Mouse (Mus musculus) embryonic facial prominence, embryonic 12.5 days (tissue): ENCODE data around the gene Enthd1. TPM values are rescaled to one million over a fixed set of nuclear protein-coding genes. Genes with fewer than 3 reads are reported as not detected.
"Not testable (repeated sequence)": the region's sequence is repeated elsewhere in the genome, so short reads cannot be mapped to it uniquely, and the experiment has no call there.

Experiments
- ATAC-seq: fragments of 200-750 bp; cut with Nextera tagmentation; 2 replicates; pipeline ENCODE4 v1.8.0; 2017; ENCODE audit not compliant: insufficient number of reproducible peaks, insufficient read depth, low FRiP score, low TSS enrichment
- H3K27ac ChIP-seq: fragments of 300-500 bp; sonication (generic); 2 replicates; pipeline ENCODE4 v1.5.1; 2016; ENCODE audit warnings: mild to moderate bottlenecking
- H3K27me3 ChIP-seq: fragments of 300-500 bp; sonication (generic); 2 replicates; pipeline ENCODE4 v1.6.1; 2016; ENCODE audit warnings: mild to moderate bottlenecking, moderate library complexity
- H3K36me3 ChIP-seq: fragments of 300-500 bp; sonication (generic); 2 replicates; pipeline ENCODE4 v1.6.1; 2016; ENCODE audit warnings: mild to moderate bottlenecking
- H3K4me1 ChIP-seq: fragments of 300-500 bp; sonication (generic); 2 replicates; pipeline ENCODE4 v1.6.1; 2016
- H3K4me2 ChIP-seq: fragments of 300-500 bp; sonication (generic); replicated peaks from 2 replicates; pipeline ENCODE4 v1.6.1; 2016; ENCODE audit warnings: mild to moderate bottlenecking, moderate library complexity
- H3K4me3 ChIP-seq: fragments of 300-500 bp; sonication (generic); 2 replicates; pipeline ENCODE4 v1.5.1; 2016; ENCODE audit warnings: mild to moderate bottlenecking
- H3K9ac ChIP-seq: fragments of 300-500 bp; sonication (generic); 2 replicates; pipeline ENCODE4 v1.6.1; 2016; ENCODE audit warnings: mild to moderate bottlenecking, moderate library complexity
- H3K9me3 ChIP-seq: fragments of 300-500 bp; sonication (generic); 2 replicates; pipeline ENCODE4 v1.6.1; 2016; ENCODE audit warnings: mild to moderate bottlenecking, moderate library complexity
- WGBS: fragments of 180-500 bp; shearing (Covaris S2); methylation state at CpG from one replicate; pipeline ENCODE4 v1.1.7; 2016; 5-methylcytosine and 5-hydroxymethylcytosine counted together
- polyA plus RNA-seq: library from polyadenylated mRNA; unstranded; fragments of >200 nt; fragmentation: Nextera tagmentation; extraction: Ambion mirVana; gene quantifications from 2 replicates; pipeline ENCODE4 v1.2.1, GENCODE M21; 2016

The Enthd1 gene
- polyA plus RNA-seq, 1 experiment from 2014 or later, result not detected

DNA sequence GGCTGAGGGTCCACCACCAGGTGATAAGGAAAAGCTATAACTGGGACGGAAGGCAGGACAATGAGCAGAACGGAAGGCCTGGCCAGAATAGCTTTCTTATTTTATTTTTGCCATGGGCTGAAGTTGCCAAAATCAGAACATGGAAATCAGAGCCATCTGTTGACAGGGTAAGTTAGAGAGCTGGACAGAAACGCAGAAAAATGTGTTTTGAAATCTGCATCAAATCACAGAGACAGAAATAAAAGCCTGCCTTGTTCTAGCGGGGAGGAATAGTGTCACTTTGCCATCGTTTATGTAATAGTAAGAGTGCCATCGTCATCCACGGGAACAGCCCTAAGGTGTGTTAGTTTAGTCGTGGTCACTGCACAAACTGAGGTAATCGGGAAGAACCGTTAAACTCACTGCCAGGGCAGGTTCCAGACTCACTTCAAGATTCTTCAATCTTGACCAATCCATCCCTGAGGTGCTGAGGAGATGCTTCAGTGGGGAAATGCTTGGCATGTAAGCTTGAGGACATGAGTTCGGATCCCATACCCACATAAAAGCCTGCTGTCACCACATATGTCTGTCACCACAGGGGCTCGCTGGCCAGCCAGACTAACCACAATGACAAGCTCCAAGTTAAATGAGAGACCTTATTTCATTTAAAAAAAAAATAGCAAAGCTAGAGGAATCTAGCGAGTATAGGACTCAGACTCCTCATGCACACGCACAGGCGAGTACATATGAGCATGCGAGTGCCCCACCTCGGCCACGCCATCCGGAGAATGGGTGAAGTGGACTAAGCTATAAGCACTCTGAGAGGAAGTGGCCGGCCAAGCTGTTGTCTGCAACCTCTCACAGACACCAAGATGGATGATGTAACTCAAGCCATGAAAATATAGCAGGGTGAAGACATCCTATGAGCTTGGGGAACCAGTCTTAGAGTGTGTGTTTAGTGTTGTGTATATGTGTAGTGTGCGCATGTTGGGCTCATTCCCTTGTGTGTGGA is 63.6 kb downstream of the Enthd1 start:
- no peaks in the 10 kb centered on the region for H3K27me3 ChIP-seq
- H3K9me3 ChIP-seq, result no peaks in the 10 kb centered on the region
- no peak overlapping the region for H3K4me2 ChIP-seq
- H3K9ac ChIP-seq, result no peak overlapping the region
- 0 out of 2 replicates have a peak, but pooled peaks cover 3% of the 10 kb centered on the region for H3K4me1 ChIP-seq
- ATAC-seq, result no peak
- H3K36me3 ChIP-seq, result no peaks in the 10 kb centered on the region
- H3K27ac ChIP-seq, result no peak overlapping the region
- 72% methylated on average over 21 of the region's 21 CpGs for WGBS
- no peak overlapping the region for H3K4me3 ChIP-seq

DNA sequence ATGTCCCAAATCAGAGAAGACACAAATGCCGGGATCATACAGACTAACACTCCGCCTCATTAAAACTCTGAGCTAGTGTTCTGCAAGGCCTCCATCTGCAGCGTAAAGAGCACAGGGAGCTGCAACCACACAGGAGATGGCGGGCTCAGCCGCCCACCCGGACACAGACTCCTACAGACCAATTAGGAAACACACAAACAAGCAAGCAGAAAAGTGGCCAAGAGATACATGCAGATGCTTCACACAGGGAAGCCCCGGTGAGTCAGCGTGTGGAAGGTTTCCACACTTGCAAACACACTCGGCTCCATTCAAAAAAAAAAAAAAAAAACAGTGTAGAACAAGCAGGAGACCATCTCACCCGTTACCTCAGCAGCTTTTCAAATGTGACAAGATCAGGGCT is 64.5 kb downstream of the Enthd1 start:
- 71% methylated on average over 10 of the region's 10 CpGs for WGBS
- Histone ChIP-seq H3K27ac (no peak overlapping the region), H3K4me3 (no peak overlapping the region), H3K27me3 (no peaks in the 10 kb centered on the region), H3K36me3 (no peaks in the 10 kb centered on the region), H3K4me2 (no peak overlapping the region), H3K4me1 (peaks cover 3% of the 10 kb centered on the region; the same call in 1 of the 2 replicates), H3K9me3 (no peaks in the 10 kb centered on the region), H3K9ac (no peak overlapping the region)
- ATAC-seq, result no peak

DNA sequence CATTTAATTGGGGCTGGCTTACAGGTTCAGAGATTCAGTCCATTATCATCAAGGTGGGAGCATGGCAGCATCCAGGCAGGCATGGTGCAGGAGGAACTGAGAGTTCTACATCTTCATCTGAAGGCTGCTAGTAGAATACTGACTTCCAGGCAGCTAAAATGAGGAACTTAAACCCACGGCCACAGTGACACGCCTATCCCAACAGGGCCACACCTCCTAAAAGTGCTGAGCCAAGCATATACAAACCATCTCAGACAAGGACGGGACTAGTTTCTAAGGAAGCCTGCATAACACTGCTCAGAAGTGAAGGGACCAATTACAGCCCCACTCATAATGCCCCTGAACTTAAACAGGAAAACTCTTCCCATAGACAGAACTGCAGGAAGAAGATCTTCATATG is 67.2 kb downstream of the Enthd1 start:
- H3K4me2 ChIP-seq, H3K27ac ChIP-seq, ATAC-seq, H3K9me3 ChIP-seq, H3K9ac ChIP-seq, H3K36me3 ChIP-seq, H3K27me3 ChIP-seq, H3K4me3 ChIP-seq, H3K4me1 ChIP-seq: not testable (repeated sequence)
- 78% methylated on average over 3 of the region's 3 CpGs for WGBS

DNA sequence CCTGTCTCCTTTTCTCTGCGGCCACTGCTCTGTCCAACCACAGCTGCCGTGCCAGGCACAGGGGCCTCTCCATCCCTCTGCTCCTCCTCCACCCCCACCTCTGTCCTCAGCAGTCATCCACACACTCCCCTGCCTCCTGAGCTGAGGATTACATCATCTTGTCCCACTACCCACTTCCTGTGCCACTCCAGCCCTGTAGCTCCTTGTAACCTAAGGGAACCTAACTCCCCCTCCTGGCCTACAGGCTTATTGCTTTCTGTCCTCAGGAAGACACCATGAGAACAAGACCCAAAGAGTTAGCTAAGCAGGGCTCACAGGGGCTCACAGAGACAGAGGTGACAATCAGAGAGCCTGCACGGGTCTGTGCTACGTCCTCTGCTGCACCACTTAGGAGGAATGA is 73.5 kb downstream of the Enthd1 start:
- ATAC-seq, result no peak
- H3K4me3 ChIP-seq, result no peak overlapping the region
- no peak overlapping the region for H3K4me2 ChIP-seq
- 80% methylated on average over 4 of the region's 4 CpGs for WGBS
- H3K9me3 ChIP-seq, result no peaks in the 10 kb centered on the region
- no peak overlapping the region for H3K27ac ChIP-seq
- H3K36me3 ChIP-seq, result no peaks in the 10 kb centered on the region
- H3K9ac ChIP-seq, result no peak overlapping the region
- 0 out of 2 replicates have a peak, but pooled peaks cover 6% of the 10 kb centered on the region for H3K27me3 ChIP-seq
- peaks cover 2% of the 10 kb centered on the region; the same call in 1 of the 2 replicates for H3K4me1 ChIP-seq

DNA sequence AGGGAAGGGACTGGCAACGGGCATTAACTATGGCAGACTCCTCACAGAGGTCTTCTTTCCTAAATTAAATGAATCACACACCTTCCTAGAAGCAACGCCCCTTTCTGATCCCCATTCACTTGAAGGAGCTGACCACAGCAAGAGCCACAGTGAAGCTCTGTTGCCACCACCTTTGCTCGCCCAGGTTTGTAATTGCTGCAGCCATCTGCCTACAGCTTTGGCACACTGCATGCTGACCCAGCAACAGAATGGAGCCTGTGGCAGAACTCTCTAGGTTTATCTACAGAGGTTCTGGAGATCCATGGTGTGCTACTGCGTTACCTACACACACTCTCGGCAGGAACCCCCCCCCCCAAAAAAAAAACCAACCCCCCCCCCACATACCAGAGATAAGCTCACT is 74.8 kb downstream of the Enthd1 start:
- 91% methylated on average over 5 of the region's 5 CpGs for WGBS
- Histone ChIP-seq H3K4me3 (no peak overlapping the region), H3K4me1 (peaks cover 5% of the 10 kb centered on the region; the same call in 1 of the 2 replicates), H3K4me2 (no peak overlapping the region), H3K9me3 (no peaks in the 10 kb centered on the region), H3K9ac (no peak overlapping the region), H3K27ac (no peak overlapping the region), H3K36me3 (no peaks in the 10 kb centered on the region), H3K27me3 (0 out of 2 replicates have a peak, but pooled peaks cover 6% of the 10 kb centered on the region)
- no peak for ATAC-seq

DNA sequence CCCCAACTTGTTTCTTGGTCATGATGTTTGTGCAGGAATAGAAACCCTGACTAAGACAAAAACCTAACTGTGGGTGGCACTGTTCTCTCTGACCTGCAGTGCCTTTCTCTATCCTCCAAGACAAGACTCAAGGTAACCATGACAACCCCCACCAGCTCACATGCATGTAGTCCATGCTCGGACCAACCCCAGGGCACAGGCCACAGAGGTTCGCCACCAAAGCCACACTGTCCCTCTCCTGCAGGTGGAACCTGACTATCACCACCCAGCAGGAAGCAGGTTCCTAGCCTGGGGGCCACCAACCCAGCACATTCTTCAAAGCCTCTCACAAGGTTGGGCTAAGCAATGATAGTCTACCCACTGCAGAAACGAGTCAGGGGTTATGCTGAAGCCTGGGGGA is 76.3 kb downstream of the Enthd1 start:
- Histone ChIP-seq H3K27ac (no peak overlapping the region), H3K36me3 (no peaks in the 10 kb centered on the region), H3K9ac (no peak overlapping the region), H3K4me3 (no peak overlapping the region), H3K27me3 (0 out of 2 replicates have a peak, but pooled peaks cover 6% of the 10 kb centered on the region), H3K9me3 (no peaks in the 10 kb centered on the region), H3K4me1 (peaks cover 12% of the 10 kb centered on the region; the same call in 1 of the 2 replicates), H3K4me2 (no peak overlapping the region)
- 71% methylated on average over 3 of the region's 3 CpGs for WGBS
- no peak for ATAC-seq

DNA sequence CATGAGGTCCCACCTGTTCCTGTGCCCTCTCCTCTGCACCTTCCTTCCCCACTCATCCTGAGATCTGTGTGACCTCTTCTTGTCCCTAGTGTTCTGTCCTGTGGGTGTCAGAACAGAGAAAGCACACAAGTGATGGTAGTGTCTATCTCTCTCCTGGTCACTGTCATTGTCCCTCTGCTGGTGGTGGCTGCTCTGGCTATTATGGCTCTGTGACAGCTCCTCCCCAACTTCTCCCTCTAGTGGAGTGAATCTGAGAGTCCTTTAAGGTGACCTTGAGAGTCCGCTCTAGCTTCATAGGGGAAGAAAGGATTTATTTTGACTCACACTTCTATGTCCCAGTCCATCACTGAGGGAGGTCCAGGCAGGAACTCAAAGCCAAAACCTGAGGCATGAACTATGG is 79.4 kb downstream of the Enthd1 start:
- H3K4me1 ChIP-seq, result peaks cover 11% of the 10 kb centered on the region; the same call in 1 of the 2 replicates
- no peak overlapping the region for H3K4me3 ChIP-seq
- ATAC-seq, result no peak
- no peak overlapping the region for H3K4me2 ChIP-seq
- no peaks in the 10 kb centered on the region for H3K27me3 ChIP-seq
- no peak overlapping the region for H3K27ac ChIP-seq
- no peaks in the 10 kb centered on the region for H3K9me3 ChIP-seq
- WGBS, result 100% methylated on average over 1 of the region's 1 CpGs
- H3K36me3 ChIP-seq, result no peaks in the 10 kb centered on the region
- no peak overlapping the region for H3K9ac ChIP-seq

DNA sequence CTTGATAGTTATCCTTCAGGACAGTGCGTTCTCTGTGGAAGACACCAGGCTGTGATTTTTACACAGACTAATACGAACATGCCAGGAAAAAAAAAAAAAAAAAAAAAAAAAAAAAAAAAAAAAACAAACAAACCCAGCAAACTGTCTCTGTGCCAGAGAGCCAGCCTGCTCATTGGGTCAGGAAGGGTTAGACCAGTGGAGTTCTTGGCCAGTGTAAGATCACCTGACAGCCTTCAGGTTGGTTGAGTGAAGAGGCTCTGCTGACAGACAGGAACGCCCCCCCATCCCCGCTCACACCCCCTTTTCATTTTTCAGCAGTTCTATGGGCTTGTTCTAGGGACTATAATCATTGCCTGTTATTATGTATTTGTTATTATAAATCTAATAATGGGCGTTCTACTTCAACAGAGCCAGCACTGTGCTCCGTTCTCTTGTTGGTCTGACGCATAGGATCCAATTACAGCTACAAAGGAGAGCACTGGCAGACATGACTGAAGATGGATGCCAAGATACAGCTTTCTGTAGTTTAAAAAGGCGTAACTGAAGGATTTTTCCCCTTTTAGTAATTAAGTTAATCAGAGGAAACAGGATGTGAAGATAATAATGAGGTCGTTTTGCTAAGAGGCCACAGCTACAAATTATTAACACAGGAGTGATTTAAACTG is 81.8 kb downstream of the Enthd1 start:
- Histone ChIP-seq H3K36me3 (no peaks in the 10 kb centered on the region), H3K4me1 (peaks cover 11% of the 10 kb centered on the region; the same call in 1 of the 2 replicates), H3K9me3 (no peaks in the 10 kb centered on the region), H3K27me3 (no peaks in the 10 kb centered on the region), H3K4me2 (no peak overlapping the region), H3K27ac (no peak overlapping the region), H3K9ac (no peak overlapping the region), H3K4me3 (no peak overlapping the region)
- ATAC-seq, result no peak
- WGBS, result 45% methylated on average over 9 of the region's 9 CpGs

DNA sequence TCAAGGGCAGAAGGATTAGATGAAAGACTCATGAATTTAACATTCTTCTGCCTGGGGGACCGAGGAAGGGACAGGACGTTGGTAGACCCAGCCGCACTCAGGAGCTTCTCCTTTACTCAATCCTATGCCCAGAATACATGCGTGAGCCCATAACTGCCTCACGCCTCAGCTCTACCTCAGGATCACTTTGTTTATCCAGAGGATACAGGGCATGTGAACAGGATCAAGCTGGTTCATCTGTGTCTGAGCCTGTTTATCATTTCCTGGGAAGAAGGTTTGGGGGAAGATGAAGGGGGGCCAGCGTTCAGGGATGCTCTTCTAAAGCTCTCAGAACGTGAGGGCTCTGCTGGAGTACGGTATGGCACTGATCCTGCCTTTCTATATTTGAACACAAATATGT is 82.6 kb downstream of the Enthd1 start:
- WGBS, result 64% methylated on average over 8 of the region's 8 CpGs
- H3K4me2 ChIP-seq, result no peak overlapping the region
- H3K27me3 ChIP-seq, result no peaks in the 10 kb centered on the region
- peaks cover 11% of the 10 kb centered on the region; the same call in 1 of the 2 replicates for H3K4me1 ChIP-seq
- H3K27ac ChIP-seq, result no peak overlapping the region
- no peak for ATAC-seq
- H3K4me3 ChIP-seq, result no peak overlapping the region
- no peaks in the 10 kb centered on the region for H3K9me3 ChIP-seq
- H3K9ac ChIP-seq, result no peak overlapping the region
- H3K36me3 ChIP-seq, result no peaks in the 10 kb centered on the region

DNA sequence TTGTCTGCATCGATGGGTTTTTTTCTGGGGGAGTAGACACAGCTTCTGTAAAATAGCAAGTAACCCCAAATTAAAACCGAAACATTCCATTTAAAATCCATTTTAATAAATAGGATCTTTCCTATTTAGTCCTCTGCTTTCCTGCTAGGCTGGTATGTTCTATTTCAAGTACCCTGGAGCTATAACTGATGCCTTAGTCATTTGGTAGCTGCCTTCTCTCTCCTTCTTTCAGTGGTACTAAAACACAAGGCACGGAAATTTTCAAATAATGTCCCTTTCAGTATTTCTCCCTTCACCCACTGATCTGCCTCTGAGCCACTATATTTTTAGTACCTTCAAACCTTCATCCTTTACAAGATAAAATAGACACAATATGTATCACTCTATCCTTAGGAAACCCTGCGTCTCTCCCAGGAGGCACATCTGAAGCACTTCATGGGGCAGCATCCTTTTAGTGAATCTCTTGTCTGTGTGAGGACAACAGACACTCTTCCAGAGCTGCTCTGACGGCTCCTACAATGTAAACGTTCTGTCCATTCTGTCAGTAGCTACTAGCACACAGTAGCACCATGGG is 90.4 kb downstream of the Enthd1 start:
- no peaks in the 10 kb centered on the region for H3K9me3 ChIP-seq
- H3K27ac ChIP-seq, result no peak overlapping the region
- no peak overlapping the region for H3K4me3 ChIP-seq
- WGBS, result 82% methylated on average over 6 of the region's 6 CpGs
- H3K4me2 ChIP-seq, result no peak overlapping the region
- ATAC-seq, result no peak
- H3K27me3 ChIP-seq, result no peaks in the 10 kb centered on the region
- no peaks in the 10 kb centered on the region for H3K36me3 ChIP-seq
- no peak overlapping the region for H3K9ac ChIP-seq
- no peaks in the 10 kb centered on the region for H3K4me1 ChIP-seq

DNA sequence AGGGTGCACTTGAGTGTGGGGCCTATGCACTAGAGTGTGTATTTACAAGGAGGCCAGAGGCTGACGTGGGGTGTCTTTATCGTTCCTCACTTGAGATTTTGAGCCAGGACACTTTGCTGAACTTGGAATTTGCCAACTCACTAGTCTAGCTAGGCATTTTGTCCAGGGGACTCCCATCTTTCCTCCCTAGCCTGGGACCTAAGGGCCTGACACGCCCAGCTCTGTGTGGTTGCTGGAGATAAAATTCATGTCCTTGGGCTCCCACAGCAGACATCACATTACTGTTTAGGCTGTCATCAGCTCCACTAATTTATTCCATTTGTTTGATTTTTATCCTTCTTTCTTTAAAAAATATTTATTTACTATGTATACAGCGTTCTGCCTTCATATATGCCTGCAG is 97.1 kb downstream of the Enthd1 start:
- Histone ChIP-seq H3K27me3 (no peaks in the 10 kb centered on the region; the same call in 1 of the 2 replicates), H3K4me3 (no peak overlapping the region), H3K27ac (no peak overlapping the region), H3K4me1 (no peaks in the 10 kb centered on the region), H3K9ac (no peak overlapping the region), H3K36me3 (no peaks in the 10 kb centered on the region), H3K4me2 (no peak overlapping the region), H3K9me3 (no peaks in the 10 kb centered on the region)
- ATAC-seq, result no peak
- 83% methylated on average over 4 of the region's 4 CpGs for WGBS
